Mouse (Mus musculus): ENCODE measurements at regions not wholly inside any gene's neighbourhood (a gene's known extent, or its start where the extent isn't known, plus 50 kb on each side); places are given as distances from the start of the nearest gene placed in this dataset.
"Not testable (repeated sequence)": the region's sequence is repeated elsewhere in the genome, so short reads cannot be mapped to it uniquely, and the experiment has no call there.

- in situ Hi-C loops (cut with MboI, MseI), result loop anchor here (10.0 kb wide), 1 partner anchor 172 kb away; no protein-coding TSS in a partner anchor
Measured at GRCm38 (mm10) chr16:29742497-29743230, 163.5 kb downstream of the Opa1 start.

GRCm38 (mm10) chr16:29745486-29745885 is 166.4 kb downstream of the Opa1 start:
- in situ Hi-C loops (cut with MboI, MseI), result loop anchor here (10.0 kb wide), 1 partner anchor 169 kb away; no protein-coding TSS in a partner anchor

- in situ Hi-C loops (cut with MboI, MseI), result loop anchor here (10.0 kb wide), 1 partner anchor 169 kb away; no protein-coding TSS in a partner anchor
Measured at GRCm38 (mm10) chr16:29746245-29746644, 167.1 kb downstream of the Opa1 start.

GRCm38 (mm10) chr16:29749167-29749566 is 170.0 kb downstream of the Opa1 start:
- in situ Hi-C loops (cut with MboI, MseI), result loop anchor here (10.0 kb wide), 1 partner anchor 166 kb away; no protein-coding TSS in a partner anchor

- in situ Hi-C loops (cut with MboI, MseI), result no loop called here
Measured at GRCm38 (mm10) chr16:29754579-29755199, 175.6 kb downstream of the Opa1 start.

- in situ Hi-C loops (cut with MboI, MseI), result no loop called here
Measured at GRCm38 (mm10) chr16:29758246-29758645, 179.1 kb downstream of the Opa1 start.

GRCm38 (mm10) chr16:29759416-29759815 is 180.3 kb downstream of the Opa1 start:
- in situ Hi-C loops (cut with MboI, MseI), result no loop called here

GRCm38 (mm10) chr16:29760627-29761026 is 181.5 kb downstream of the Opa1 start:
- in situ Hi-C loops (cut with MboI, MseI), result no loop called here

- in situ Hi-C loops (cut with MboI, MseI), result no loop called here
Measured at GRCm38 (mm10) chr16:29761779-29762277, 182.7 kb downstream of the Opa1 start.

GRCm38 (mm10) chr16:29764376-29764775 is 185.2 kb downstream of the Opa1 start:
- in situ Hi-C loops (cut with MboI, MseI), result no loop called here

GRCm38 (mm10) chr16:29765801-29766200 is 186.7 kb downstream of the Opa1 start:
- in situ Hi-C loops (cut with MboI, MseI), result not testable (repeated sequence)

GRCm38 (mm10) chr16:29771320-29771719 is 192.2 kb downstream of the Opa1 start:
- in situ Hi-C loops (cut with MboI, MseI), result no loop called here

GRCm38 (mm10) chr16:29771728-29772608 is 192.8 kb downstream of the Opa1 start:
- in situ Hi-C loops (cut with MboI, MseI), result no loop called here

- in situ Hi-C loops (cut with MboI, MseI), result no loop called here
Measured at GRCm38 (mm10) chr16:29772609-29772988, 193.5 kb downstream of the Opa1 start.

GRCm38 (mm10) chr16:29773056-29773455 is 193.9 kb downstream of the Opa1 start:
- in situ Hi-C loops (cut with MboI, MseI), result no loop called here

- in situ Hi-C loops (cut with MboI, MseI), result no loop called here
Measured at GRCm38 (mm10) chr16:29774949-29775348, 195.8 kb downstream of the Opa1 start.

GRCm38 (mm10) chr16:29775879-29776278 is 196.7 kb downstream of the Opa1 start:
- in situ Hi-C loops (cut with MboI, MseI), result no loop called here

- in situ Hi-C loops (cut with MboI, MseI), result no loop called here
Measured at GRCm38 (mm10) chr16:29782441-29782840, 203.3 kb downstream of the Opa1 start.

GRCm38 (mm10) chr16:29785114-29785513 is 206.0 kb downstream of the Opa1 start:
- in situ Hi-C loops (cut with MboI, MseI), result no loop called here

GRCm38 (mm10) chr16:29786540-29786939 is 207.4 kb downstream of the Opa1 start:
- in situ Hi-C loops (cut with MboI, MseI), result no loop called here

GRCm38 (mm10) chr16:29787633-29788511 is 208.7 kb downstream of the Opa1 start:
- in situ Hi-C loops (cut with MboI, MseI), result no loop called here
